Comparison of ENCODE assay signal across 10 mouse cellular contexts in the genomic region with DNA sequence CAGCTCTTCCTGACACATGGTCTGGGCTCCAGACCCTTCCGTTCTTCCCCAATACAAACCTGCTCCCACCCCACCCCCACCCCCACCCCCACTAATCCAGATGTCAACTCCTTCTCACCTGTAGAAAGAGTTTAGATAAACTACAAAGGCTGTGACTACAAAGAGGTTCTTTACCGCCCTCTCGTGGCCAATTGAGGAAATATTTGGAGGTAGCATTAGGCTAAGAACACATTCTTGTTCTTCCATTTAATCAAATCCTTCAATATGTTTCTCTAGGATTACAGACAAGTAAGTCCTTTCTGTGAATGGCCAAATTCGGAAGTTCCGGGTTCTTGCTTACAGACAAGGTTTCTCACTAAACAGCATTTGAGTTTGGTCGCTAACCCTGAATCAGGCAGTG. TPM values are rescaled to one million over a fixed set of nuclear protein-coding genes. Genes with fewer than 3 reads are reported as not detected.
DNase-seq lines count a peak whose midpoint lies in the region; ATAC-seq lines count a peak whose summit lies in the region.
"Had no signal": no experiment of that assay in that cellular context is flagged by ENCODE, and none has a peak within 500 bp of the region (broad histone marks: within the 10 kb centered on the region; RNA-seq: fewer than 3 reads in every experiment).

No protein-coding gene starts in this region.

- H3K4me1 ChIP-seq in embryonic facial prominence, embryonic 11.5 days (ENCODE audit: control insufficient read depth, insufficient read depth, low read length): no peaks in the 10 kb centered on the region

- no peaks in the 10 kb centered on the region for H3K9me3 ChIP-seq in embryonic facial prominence, embryonic 11.5 days (replicated peaks; ENCODE audit: control insufficient read depth, low read length)

- H3K4me3 ChIP-seq in embryonic facial prominence, embryonic 11.5 days (ENCODE audit: low read depth, low read length): no peak overlapping the region

- H3K9ac ChIP-seq in embryonic facial prominence, embryonic 11.5 days (replicated peaks; ENCODE audit: low read length): no peak overlapping the region

- H3K27me3 ChIP-seq in embryonic facial prominence, embryonic 11.5 days (ENCODE audit: control insufficient read depth, insufficient read depth, low read length): no peaks in the 10 kb centered on the region

- no peak for ATAC-seq in embryonic facial prominence, embryonic 11.5 days (replicated peaks; ENCODE audit: insufficient number of reproducible peaks, low FRiP score, low TSS enrichment, low read depth)

- DNase-seq in adrenal gland, adult 18-20 months (ENCODE audit: low spot score in 2 of 2): peak; percentile 41 to 63
- no peak for DNase-seq in adrenal gland, postnatal 4 days (ENCODE audit: low spot score in 2 of 2)
- DNase-seq in spleen, postnatal 4 days (ENCODE audit: low spot score in 2 of 2): peak; percentile 15 to 67
- DNase-seq in spleen, adult 12 weeks (ENCODE audit: low spot score): no peak
- DNase-seq in embryonic facial prominence, embryonic 11.5 days (ENCODE audit: low spot score): peak; percentile 83
- DNase-seq in kidney, postnatal 36 days: peak; percentile 51 to 82
- DNase-seq in lung, postnatal 14 days: peak; percentile 80
- DNase-seq in thymus, postnatal 0 days (ENCODE audit: low spot score): peak; percentile 37

- 37% methylated on average over 6 of the region's 6 CpGs for WGBS in embryonic facial prominence, embryonic 11.5 days

- no peak overlapping the region for H3K4me2 ChIP-seq in embryonic facial prominence, embryonic 11.5 days (ENCODE audit: low read depth, low read length)

- no peak overlapping the region for H3K27ac ChIP-seq in embryonic facial prominence, embryonic 11.5 days (replicated peaks; ENCODE audit: low read depth, low read length)

- no peaks in the 10 kb centered on the region for H3K36me3 ChIP-seq in embryonic facial prominence, embryonic 11.5 days (replicated peaks; ENCODE audit: control insufficient read depth, insufficient read depth, low read depth, low read length)

RNA-seq across cellular contexts. Expression of gene Cxcl13, which starts 14.1 kb away (rescaled TPM):
- 1 to 10 TPM; 2.1 to 2.6 TPM for total RNA-seq in adrenal gland, adult 18-20 months (2021)
- total RNA-seq in adrenal gland, postnatal 4 days (2021): 1 to 10 TPM in 1 of 2 experiments, under 1 TPM in 1; 0.82 to 2.7 TPM
- 2.3 and 2.9 TPM in 2 replicates for polyA plus RNA-seq in embryonic facial prominence, embryonic 11.5 days (2014; fragmentation: Nextera tagmentation; extraction: Ambion mirVana)
- 7.5 and 7.7 TPM in 2 replicates for polyA plus RNA-seq in thymus, postnatal 0 days (2015; fragmentation: Nextera tagmentation; extraction: Ambion mirVana)
- total RNA-seq: gastrocnemius, postnatal 4 days had no signal
- polyA plus RNA-seq: testis, adult 2 months had no signal

Comparison
In these comparisons a context has a peak if more than half of its experiments do, and no peak if none do; other contexts are left out.
1. DNase-seq: peak in adrenal gland, adult 18-20 months (2 of 2), spleen, postnatal 4 days (2 of 2), embryonic facial prominence, embryonic 11.5 days (single experiment), kidney, postnatal 36 days (2 of 2), lung, postnatal 14 days (single experiment) and thymus, postnatal 0 days (single experiment); none in adrenal gland, postnatal 4 days (0 of 2) and spleen, adult 12 weeks (single experiment).